Mouse (Mus musculus) MEL (cell line): ENCODE measurements around the gene Plekhj1. TPM values are rescaled to one million over a fixed set of nuclear protein-coding genes. Genes with fewer than 3 reads are reported as not detected.
"Not testable (repeated sequence)": the region's sequence is repeated elsewhere in the genome, so short reads cannot be mapped to it uniquely, and the experiment has no call there.

Source experiments
- DNase-seq: peaks from one replicate; pipeline ENCODE4 v3.0.0; 2011; ENCODE audit warnings: low read depth, low spot score
- H3K27ac ChIP-seq: 2 replicates; pipeline ENCODE4 v1.5.1; 2012; ENCODE audit warnings: low read depth, mild to moderate bottlenecking, control low read depth, low read length, moderate library complexity; ENCODE audit not compliant: control insufficient read depth
- H3K27me3 ChIP-seq, 2 experiments: fragments of 150-350 bp in 1 of 2; sonication (generic) in 1 of 2; 2 replicates each; pipeline ENCODE4 v1.6.1; 2012; ENCODE audit warnings: low read length in 2 of 2, mild to moderate bottlenecking in 2 of 2, improper control_type of control experiment in 1 of 2, moderate library complexity in 1 of 2; ENCODE audit not compliant: insufficient read depth in 2 of 2, control insufficient read depth in 1 of 2
- H3K36me3 ChIP-seq, 2 experiments: 2 replicates each; pipeline ENCODE4 v1.6.1; 2012 to 2014; ENCODE audit warnings: low read length in 2 of 2, improper control_type of control experiment in 1 of 2, inconsistent platforms in 1 of 2, mild to moderate bottlenecking in 1 of 2; ENCODE audit not compliant: insufficient read depth in 2 of 2, control insufficient read depth in 1 of 2
- H3K4me1 ChIP-seq, 2 experiments: fragments of 150-350 bp in 1 of 2; sonication (generic) in 1 of 2; 2 replicates each; pipeline ENCODE4 v1.6.1; 2012; ENCODE audit warnings: low read length in 2 of 2, improper control_type of control experiment in 1 of 2, mild to moderate bottlenecking in 1 of 2; ENCODE audit not compliant: insufficient read depth in 2 of 2, control insufficient read depth in 1 of 2
- H3K4me3 ChIP-seq, 2 experiments: fragments of 150-350 bp in 1 of 2; sonication (generic) in 1 of 2; 2 replicates each; pipeline ENCODE4 v1.5.1; 2012; ENCODE audit warnings: low read depth in 2 of 2, low read length in 2 of 2, mild to moderate bottlenecking in 2 of 2, moderate library complexity in 2 of 2, control low read depth in 1 of 2, improper control_type of control experiment in 1 of 2; ENCODE audit not compliant: control insufficient read depth in 1 of 2, insufficient read depth in 1 of 2
- H3K79me2 ChIP-seq: 2 replicates; pipeline ENCODE4 v1.6.1; 2012; ENCODE audit warnings: mild to moderate bottlenecking, low read length, moderate library complexity; ENCODE audit not compliant: control insufficient read depth, poor library complexity, insufficient read depth
- H3K9ac ChIP-seq: 2 replicates; pipeline ENCODE4 v1.6.1; 2012; ENCODE audit warnings: low read depth, mild to moderate bottlenecking, control low read depth, low read length, moderate library complexity; ENCODE audit not compliant: control insufficient read depth, poor library complexity, severe bottlenecking
- H3K9me3 ChIP-seq: fragments of 150-350 bp; sonication (generic); replicated peaks from 2 replicates; pipeline ENCODE4 v1.6.1; 2012; ENCODE audit warnings: mild to moderate bottlenecking, low read length, improper control_type of control experiment, moderate library complexity; ENCODE audit not compliant: insufficient read depth
- BHLHE40 ChIP-seq: IDR thresholded peaks from 2 replicates; pipeline ENCODE4 v1.6.1; 2012; ENCODE audit warnings: low read depth, mild to moderate bottlenecking, inconsistent platforms, low read length, improper control_type of control experiment, borderline replicate concordance
- CTCF ChIP-seq, 3 experiments: IDR thresholded peaks in 2 of 3; conservative IDR thresholded peaks in 1 of 3; 2 replicates each; pipeline ENCODE4 v1.5.1; 2011 to 2012; ENCODE audit warnings: low read length in 3 of 3, low read depth in 2 of 3, mild to moderate bottlenecking in 2 of 3, improper control_type of control experiment in 1 of 3, inconsistent platforms in 1 of 3, mixed read lengths in 1 of 3, moderate library complexity in 1 of 3; ENCODE audit not compliant: control insufficient read depth in 1 of 3, insufficient read depth in 1 of 3, poor library complexity in 1 of 3, severe bottlenecking in 1 of 3
- E2F4 ChIP-seq: IDR thresholded peaks from 2 replicates; pipeline ENCODE4 v1.6.1; 2011; ENCODE audit warnings: low read depth, low read length, improper control_type of control experiment, borderline replicate concordance
- EP300 ChIP-seq, 2 experiments: IDR thresholded peaks; 2 replicates each; pipeline ENCODE4 v1.6.1; 2011; ENCODE audit warnings: improper control_type of control experiment in 2 of 2, low read length in 2 of 2, low read depth in 1 of 2, mild to moderate bottlenecking in 1 of 2
- ETS1 ChIP-seq: IDR thresholded peaks from 2 replicates; pipeline ENCODE4 v1.6.1; 2012; ENCODE audit warnings: low read depth, mild to moderate bottlenecking, inconsistent platforms, low read length, improper control_type of control experiment, moderate library complexity
- GABPA ChIP-seq: IDR thresholded peaks from 2 replicates; pipeline ENCODE4 v1.6.1; 2012; ENCODE audit warnings: low read depth, mild to moderate bottlenecking, inconsistent platforms, low read length, improper control_type of control experiment, moderate library complexity
- GATA1 ChIP-seq: IDR thresholded peaks from 2 replicates; pipeline ENCODE4 v1.6.1; 2011; ENCODE audit warnings: low read depth, low read length, improper control_type of control experiment
- KAT2A ChIP-seq: conservative IDR thresholded peaks from 2 replicates; pipeline ENCODE4 v1.6.1; 2012; ENCODE audit warnings: low read depth, low read length, improper control_type of control experiment, inconsistent platforms
- MAFK ChIP-seq: IDR thresholded peaks from 2 replicates; pipeline ENCODE4 v1.6.1; 2011; ENCODE audit warnings: low read depth, mild to moderate bottlenecking, low read length, improper control_type of control experiment, borderline replicate concordance
- MEF2A ChIP-seq: IDR thresholded peaks from 2 replicates; pipeline ENCODE4 v1.6.1; 2014; ENCODE audit warnings: low read depth, mild to moderate bottlenecking, inconsistent platforms, low read length, improper control_type of control experiment; ENCODE audit not compliant: poor library complexity, insufficient replicate concordance, severe bottlenecking; ENCODE audit errors: extremely low read depth
- MYC ChIP-seq: IDR thresholded peaks from 2 replicates; pipeline ENCODE4 v1.6.1; 2011; ENCODE audit warnings: low read depth, mild to moderate bottlenecking, low read length, improper control_type of control experiment, moderate library complexity
- RAD21 ChIP-seq: IDR thresholded peaks from 2 replicates; pipeline ENCODE4 v1.6.1; 2011; ENCODE audit warnings: mild to moderate bottlenecking, low read depth, low read length, improper control_type of control experiment
- RCOR1 ChIP-seq: IDR thresholded peaks from 2 replicates; pipeline ENCODE4 v1.6.1; 2012; ENCODE audit warnings: low read depth, mild to moderate bottlenecking, inconsistent platforms, low read length, improper control_type of control experiment
- SIN3A ChIP-seq: IDR thresholded peaks from 2 replicates; pipeline ENCODE4 v1.6.1; 2012; ENCODE audit warnings: low read length, improper control_type of control experiment, inconsistent platforms
- TAL1 ChIP-seq: IDR thresholded peaks from 2 replicates; pipeline ENCODE4 v1.6.1; 2012; ENCODE audit warnings: mild to moderate bottlenecking, inconsistent platforms, low read length, moderate library complexity, mixed read lengths
- TBP ChIP-seq: IDR thresholded peaks from 2 replicates; pipeline ENCODE4 v1.8.0; 2011; ENCODE audit warnings: low read depth, low read length, improper control_type of control experiment
- TCF12 ChIP-seq: IDR thresholded peaks from 2 replicates; pipeline ENCODE4 v1.6.1; 2014; ENCODE audit warnings: low read depth, mild to moderate bottlenecking, inconsistent platforms, low read length, improper control_type of control experiment, moderate library complexity
- UBTF ChIP-seq: IDR thresholded peaks from 2 replicates; pipeline ENCODE4 v1.6.1; 2012; ENCODE audit warnings: low read depth, mild to moderate bottlenecking, inconsistent platforms, low read length, improper control_type of control experiment, moderate library complexity, borderline replicate concordance; ENCODE audit not compliant: insufficient read depth
- ZNF384 ChIP-seq: IDR thresholded peaks from 2 replicates; pipeline ENCODE4 v1.6.1; 2012; ENCODE audit warnings: low read depth, mild to moderate bottlenecking, inconsistent platforms, low read length, improper control_type of control experiment
- polyA plus RNA-seq, 2 experiments: library from polyadenylated mRNA; stranded (reverse) in 1 of 2; unstranded in 1 of 2; fragments of >175 nt in 1 of 2; fragments of >200 nt in 1 of 2; gene quantifications; 2 replicates each; pipeline versions ENCODE4 v1.2.1 to v1.2.4; 2012; ENCODE audit warnings: low replicate concordance in 2 of 2, low read depth in 1 of 2; ENCODE audit not compliant: insufficient read length in 2 of 2, insufficient read depth in 1 of 2, missing spikeins in 1 of 2
- total RNA-seq: library from RNA; depleted of rRNA; stranded (reverse); fragments of 300-350 nt; gene quantifications from 2 replicates; pipeline ENCODE4 v1.2.3, GENCODE M21; 2012

Gene Plekhj1
- total and polyA plus RNA-seq, 3 experiments: 86.9 to 217 TPM; not detected in 1

- H3K79me2 ChIP-seq: no peaks in the 10 kb centered on the region
- H3K36me3 ChIP-seq: peaks cover 0 to 8% of the 10 kb centered on the region in 2 experiments; a peak in 1 of 4 replicates
- peak; percentile 95 for DNase-seq
- no peaks in the 10 kb centered on the region for H3K27me3 ChIP-seq
- peaks cover 5 to 12% of the 10 kb centered on the region in 2 experiments for H3K4me1 ChIP-seq
- TF ChIP-seq EP300 (IDR thresholded peaks at IDR 0.05; ENCODE audit: low read depth in 1 of 2, low read length in 2 of 2) (peak in 1 of 2 experiments; percentile 57; a peak in 3 of 4 replicates), TBP (peak; percentile 94), RCOR1 (peak; percentile 12; the same call in 1 of the 2 replicates), KAT2A (no peak), MYC (0 out of 2 replicates have a peak, but pooled peaks have one; percentile 39), BHLHE40 (no peak), ETS1 (no peak), E2F4 (no peak), GABPA (no peak), UBTF (peak; percentile 84; the same call in 1 of the 2 replicates), SIN3A (peak; percentile 72), MEF2A (0 out of 2 replicates have a peak, but pooled peaks have one; percentile 20), GATA1 (peak; percentile 73), TCF12 (peak; percentile 67), TAL1 (peak; percentile 78), MAFK (no peak)
- TF ChIP-seq, all 39 proteins: peak for 10
- no peaks in the 10 kb centered on the region for H3K9me3 ChIP-seq
- peak overlapping the region; percentile 62 for H3K27ac ChIP-seq
- H3K9ac ChIP-seq: peak overlapping the region; percentile 38
- H3K4me3 ChIP-seq: peak overlapping the region in 1 of 2 experiments; percentile 21; a peak in 1 of 4 replicates
Measured at GRCm38 (mm10) chr10:80818599-80819281, 20.3 kb upstream of the Plekhj1 start.

GRCm38 (mm10) chr10:80817955-80818354, 19.5 kb upstream of the Plekhj1 start:
- H3K36me3 ChIP-seq, H3K9ac ChIP-seq, H3K4me3 ChIP-seq, H3K79me2 ChIP-seq, H3K27ac ChIP-seq, H3K27me3 ChIP-seq, H3K9me3 ChIP-seq: not testable (repeated sequence)
- peak; percentile 76 for DNase-seq
- TF ChIP-seq MYC: 0 out of 2 replicates have a peak, but pooled peaks have one; percentile 30
- TF ChIP-seq ZNF384: peak; percentile 76
- peak; percentile 25 for TF ChIP-seq RAD21
- peak; percentile 15 to 28 (median 19); a peak in 4 of 6 replicates for TF ChIP-seq CTCF (IDR thresholded peaks at IDR 0.05 in 2 of 3, conservative IDR thresholded peaks at IDR 0.05 in 1 of 3; ENCODE audit: control insufficient read depth in 1 of 3, insufficient read depth in 1 of 3, low read depth in 2 of 3, low read length in 3 of 3, poor library complexity in 1 of 3, severe bottlenecking in 1 of 3)
- H3K4me1 ChIP-seq: peaks cover 5 to 12% of the 10 kb centered on the region in 2 experiments
